16 mouse cellular contexts compared by ENCODE assay signal in the genomic region with DNA sequence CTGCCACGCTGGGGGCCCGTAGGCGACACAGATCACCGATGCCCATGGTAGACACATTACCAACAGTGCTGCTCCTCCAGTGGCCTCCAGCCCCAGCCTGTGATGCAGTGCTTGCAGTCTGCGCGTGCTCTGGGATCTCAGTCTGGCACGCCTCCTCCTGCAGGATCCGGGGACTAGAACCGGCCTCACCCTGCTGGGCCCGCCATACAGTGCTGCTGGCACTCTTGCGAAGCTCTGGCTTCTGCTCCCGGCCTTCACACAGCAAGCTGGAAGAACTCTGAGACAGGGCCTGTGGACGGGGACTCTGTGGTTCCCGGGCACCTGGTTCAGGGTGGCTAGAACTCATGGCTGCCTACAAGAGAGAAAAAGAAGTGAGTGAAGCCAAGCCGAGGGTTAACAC. TPM values are rescaled to one million over a fixed set of nuclear protein-coding genes. Genes with fewer than 3 reads are reported as not detected.
"Had no signal": no experiment of that assay in that cellular context is flagged by ENCODE, and none has a peak within 500 bp of the region (broad histone marks: within the 10 kb centered on the region; RNA-seq: fewer than 3 reads in every experiment).

No protein-coding gene starts in this region.

- H3K36me3 ChIP-seq: limb, embryonic 10.5 days; liver, embryonic 15.5 days; midbrain, embryonic 10.5 days had no signal

- H3K9ac ChIP-seq: liver, embryonic 15.5 days; neural tube, embryonic 15.5 days had no signal

- H3K27ac ChIP-seq: liver, embryonic 15.5 days; midbrain, embryonic 10.5 days; neural tube, embryonic 15.5 days had no signal

- DNase-seq: lung, adult 2 months; lung, postnatal 36 days; midbrain, embryonic 14.5 days; right cerebral cortex, adult 18-20 months; right cerebral cortex, postnatal 4 days; spleen, adult 18-20 months; thymus, adult 2 months; thymus, postnatal 25 days had no signal

- H3K9me3 ChIP-seq: limb, embryonic 10.5 days; liver, embryonic 15.5 days; midbrain, embryonic 10.5 days; neural tube, embryonic 15.5 days had no signal

- H3K4me2 ChIP-seq: liver, embryonic 11.5 days; liver, embryonic 15.5 days; neural tube, embryonic 15.5 days had no signal

- H3K27me3 ChIP-seq: neural tube, embryonic 15.5 days had no signal

- ATAC-seq: lung, postnatal 0 days had no signal

- H3K4me3 ChIP-seq: limb, embryonic 10.5 days; liver, embryonic 15.5 days; midbrain, embryonic 10.5 days; myocyte; neural tube, embryonic 15.5 days had no signal

RNA-seq across cellular contexts. Expression of gene Syt15, which starts 23.9 kb away (rescaled TPM):
- polyA plus RNA-seq: myocyte had no signal

RNA-seq across cellular contexts. Expression of gene Npy4r, which starts 43.2 kb away (rescaled TPM):
- polyA plus RNA-seq: limb, embryonic 10.5 days; lung, postnatal 0 days; midbrain, embryonic 10.5 days; neural tube, embryonic 11.5 days had no signal
